Mouse (Mus musculus) gastrocnemius, postnatal 14 days (tissue): ENCODE measurements around the gene Tmem163. TPM values are rescaled to one million over a fixed set of nuclear protein-coding genes. Genes with fewer than 3 reads are reported as not detected.

Experiments
- DNase-seq: peaks from one replicate; pipeline ENCODE4 v3.0.0; 2021; ENCODE audit warnings: mixed read lengths
- intact Hi-C: fragments of 180-260 bp; cut with DNase I; formaldehyde crosslinking; loops from one replicate; pipeline ENCODE4 v1.15.1; 2025; ENCODE audit warnings: low total_unique reads
- total RNA-seq, 2 experiments: library from RNA; stranded (reverse); gene quantifications; 2 replicates each; pipeline ENCODE4 v1.2.3; 2021

Tmem163 gene
- total RNA-seq, 2 experiments from 2014 or later: not detected

DNA sequence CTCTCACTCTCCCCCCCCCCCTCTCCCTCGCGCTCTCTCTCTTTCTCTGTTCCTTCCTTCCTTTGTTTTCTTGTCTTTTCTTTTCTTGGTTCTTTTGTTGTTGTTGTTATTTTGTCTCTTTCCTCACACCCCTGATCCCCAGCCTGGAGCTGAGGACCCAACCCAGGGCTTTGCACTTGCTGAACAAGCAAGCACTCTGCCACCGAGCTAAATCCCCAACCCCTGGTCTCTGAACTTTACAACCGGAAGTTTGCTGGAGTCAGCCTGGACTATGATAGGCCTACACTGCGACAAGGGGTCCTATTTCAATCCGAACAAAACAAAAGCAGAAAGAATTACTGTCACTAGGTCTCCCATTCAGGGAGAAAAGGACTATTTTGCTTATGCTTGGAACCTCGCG, 102.8 kb downstream of the Tmem163 start:
- DNase-seq: no peak
- intact Hi-C loops: no loop called here

GRCm38 (mm10) chr1:127576143-127576542, 103.2 kb downstream of the Tmem163 start:
- no peak for DNase-seq
- intact Hi-C loops: no loop called here

GRCm38 (mm10) chr1:127575692-127576091, 103.7 kb downstream of the Tmem163 start:
- no peak for DNase-seq
- intact Hi-C loops: no loop called here

GRCm38 (mm10) chr1:127573186-127573585, 106.2 kb downstream of the Tmem163 start:
- intact Hi-C loops: no loop called here
- no peak for DNase-seq

DNA sequence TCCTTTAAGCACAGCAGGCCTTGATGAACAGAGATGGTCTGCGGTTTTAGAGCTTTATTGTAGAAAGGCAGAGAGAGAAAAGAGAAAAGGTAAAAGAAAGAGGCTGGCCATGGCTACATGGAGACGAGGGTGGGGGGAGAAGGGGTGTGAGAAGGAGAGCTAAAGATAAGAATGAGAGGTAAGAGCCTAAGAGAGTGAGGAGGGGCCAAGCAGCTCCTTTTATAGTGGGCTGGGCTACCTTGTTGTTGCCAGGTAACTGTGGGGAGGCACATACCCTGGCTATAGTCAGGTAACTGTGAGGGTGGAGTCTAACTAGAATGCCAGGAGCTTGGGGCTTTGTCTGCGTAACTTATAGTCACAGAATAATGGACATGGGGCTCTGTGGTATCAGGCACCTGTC, 110.7 kb downstream of the Tmem163 start:
- intact Hi-C loops: no loop called here
- DNase-seq: no peak

GRCm38 (mm10) chr1:127556486-127556845, 122.9 kb downstream of the Tmem163 start:
- intact Hi-C loops: no loop called here

DNA sequence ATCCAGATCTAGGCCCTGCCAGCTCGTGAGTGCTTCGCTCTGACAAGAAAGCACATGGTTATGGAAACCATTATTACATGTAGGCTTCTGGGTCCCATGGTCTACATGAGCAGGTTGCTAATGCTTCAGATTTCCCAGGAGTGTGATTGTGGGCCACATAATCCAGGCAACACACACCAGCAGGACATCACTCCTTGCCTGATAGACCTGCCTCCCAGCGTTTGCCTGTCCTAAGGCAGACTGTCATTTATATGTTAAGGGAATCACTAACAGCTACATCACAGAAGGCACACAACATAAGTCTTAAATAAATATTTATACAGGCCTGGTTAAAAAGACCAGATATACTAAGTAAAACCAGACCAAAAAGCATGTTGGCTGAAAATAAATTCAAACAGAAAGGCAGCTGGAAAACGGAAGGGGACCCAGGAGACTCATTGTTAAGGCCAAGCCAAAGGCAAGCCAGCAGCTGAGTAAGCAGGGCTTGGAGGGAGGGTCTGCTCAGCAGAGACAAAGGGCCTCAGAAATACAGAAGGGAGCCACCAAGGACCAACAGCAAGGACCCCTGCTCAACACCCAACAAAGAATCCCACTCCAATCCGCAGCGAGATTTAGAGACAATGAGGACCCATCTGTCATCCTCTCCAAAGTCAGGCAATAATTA, 123.4 kb downstream of the Tmem163 start:
- intact Hi-C loops: no loop called here
- no peak for DNase-seq

More at GRCm38 (mm10) chr1:127556486-127556845, 122.9 kb downstream of the Tmem163 start:
- DNase-seq: no peak

DNA sequence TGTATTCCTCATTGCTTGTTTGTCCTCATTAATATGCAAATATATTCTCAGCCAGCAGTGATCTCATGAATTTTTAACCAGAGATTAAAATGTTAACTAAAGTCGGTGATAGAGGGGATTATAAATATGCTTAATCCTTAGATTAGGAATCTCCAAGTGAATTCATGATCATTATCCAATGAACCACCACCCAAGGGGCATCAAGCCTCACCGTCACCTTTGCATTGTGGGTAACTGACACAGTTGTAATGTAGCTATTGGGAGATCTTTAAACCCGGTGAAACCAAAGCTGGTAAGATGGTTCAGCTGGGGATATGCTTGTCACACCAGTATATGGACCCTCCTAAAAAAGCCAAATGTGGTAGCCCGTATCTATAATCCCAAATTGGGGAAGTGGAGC, 131.3 kb downstream of the Tmem163 start:
- DNase-seq: no peak
- intact Hi-C loops: no loop called here

DNA sequence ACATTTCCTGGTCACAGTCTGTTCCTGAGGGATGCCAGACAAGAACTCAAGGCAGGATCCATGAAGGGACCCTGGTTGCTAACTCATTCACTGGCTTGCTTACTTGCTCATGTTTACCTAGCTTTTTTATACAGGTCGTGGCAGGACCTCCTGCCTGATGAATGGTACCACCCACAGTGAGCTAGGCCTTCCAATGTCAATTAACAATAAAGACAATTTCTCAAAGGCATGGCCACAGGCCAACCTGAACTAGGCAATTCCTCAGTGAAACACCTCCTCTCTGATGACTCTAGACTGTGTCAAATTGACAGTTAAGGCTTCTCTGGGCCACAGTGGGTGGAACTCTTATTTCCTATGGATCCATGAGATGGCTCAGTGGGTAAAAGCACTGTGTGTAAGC, 136.6 kb downstream of the Tmem163 start:
- DNase-seq: no peak
- intact Hi-C loops: no loop called here

- no peak for DNase-seq
Measured at GRCm38 (mm10) chr1:127541931-127542330, 137.4 kb downstream of the Tmem163 start.

GRCm38 (mm10) chr1:127541522-127541921, 137.8 kb downstream of the Tmem163 start:
- no peak for DNase-seq
- intact Hi-C loops: no loop called here

More at GRCm38 (mm10) chr1:127541931-127542330, 137.4 kb downstream of the Tmem163 start:
- intact Hi-C loops: no loop called here

DNA sequence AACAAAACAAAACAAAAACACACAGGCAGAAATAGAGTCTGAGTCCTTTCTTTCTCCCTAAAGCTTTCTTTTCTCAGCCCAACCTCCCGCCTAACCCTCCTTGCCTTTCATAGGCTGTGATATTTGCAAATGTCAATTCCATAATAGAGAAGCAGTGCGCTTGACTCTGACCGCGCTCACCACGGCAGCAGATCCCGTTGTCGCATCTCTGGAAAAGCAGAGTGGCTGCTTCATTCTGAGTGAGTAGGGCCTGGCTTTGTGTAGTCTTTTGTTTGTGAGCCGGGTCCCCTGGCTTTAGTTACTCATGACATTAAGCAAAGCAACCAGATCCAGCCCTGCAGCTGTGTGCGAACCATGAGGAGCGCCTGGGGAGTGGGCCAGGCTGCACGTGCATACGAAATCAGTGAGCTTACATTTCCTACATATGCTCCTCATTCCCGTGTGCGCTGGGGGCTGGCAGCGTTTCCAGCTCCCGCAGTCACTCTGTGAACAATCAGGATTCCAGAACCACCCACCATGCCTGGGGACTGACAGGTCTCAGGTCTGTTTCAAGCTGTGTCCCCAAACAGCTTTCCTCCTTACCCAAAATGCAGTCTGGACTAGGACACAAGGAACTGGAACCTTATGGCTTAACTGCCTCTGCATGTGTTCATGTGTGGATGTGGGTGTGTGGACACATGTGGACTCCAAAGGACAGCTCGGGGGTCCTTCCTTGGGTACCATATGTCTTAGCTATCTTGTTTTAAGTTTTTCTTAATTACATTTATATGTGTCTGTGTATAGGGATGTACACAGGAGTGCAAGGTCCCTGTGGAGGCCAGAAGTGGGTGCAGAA, 141.9 kb downstream of the Tmem163 start:
- intact Hi-C loops: no loop called here
- peak; percentile 14 for DNase-seq

DNA sequence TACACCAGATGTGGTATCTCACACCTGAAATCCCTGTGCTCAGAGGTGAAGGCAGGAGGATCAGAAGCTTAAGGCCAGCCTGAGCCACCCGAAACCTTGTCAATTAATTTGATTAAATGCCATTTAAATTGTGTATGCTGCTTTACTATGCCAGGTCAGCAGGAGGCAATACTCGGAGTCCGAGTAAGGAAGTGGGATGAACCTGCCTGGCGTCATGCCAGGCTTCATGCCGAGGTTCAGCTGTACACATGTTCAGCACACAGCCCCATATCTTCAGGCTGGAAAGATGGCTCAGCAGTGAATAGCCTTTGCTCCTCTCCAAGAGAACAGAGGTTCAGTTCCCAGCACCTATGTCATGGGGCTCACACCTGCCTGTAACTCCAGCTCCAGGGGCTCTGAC, 142.9 kb downstream of the Tmem163 start:
- no peak for DNase-seq
- intact Hi-C loops: no loop called here

DNA sequence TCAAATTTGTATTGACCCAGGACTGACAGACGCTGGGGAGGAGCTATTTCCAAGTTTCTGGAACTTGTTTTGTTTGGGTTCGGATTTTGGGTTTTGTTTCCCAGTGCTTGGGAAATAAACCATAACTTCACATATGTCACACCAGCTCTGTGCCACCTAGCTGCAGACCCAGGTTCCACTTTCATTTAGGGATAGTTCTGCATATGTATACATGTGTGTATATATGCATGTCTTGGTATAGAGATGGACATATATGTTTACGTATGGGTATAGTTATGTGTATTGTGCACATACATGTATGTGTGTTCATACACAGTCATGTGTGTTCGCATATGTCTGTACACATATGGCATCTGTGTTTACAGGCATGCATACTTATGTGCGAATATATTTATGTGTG, 147.6 kb downstream of the Tmem163 start:
- no peak for DNase-seq
- intact Hi-C loops: no loop called here

DNA sequence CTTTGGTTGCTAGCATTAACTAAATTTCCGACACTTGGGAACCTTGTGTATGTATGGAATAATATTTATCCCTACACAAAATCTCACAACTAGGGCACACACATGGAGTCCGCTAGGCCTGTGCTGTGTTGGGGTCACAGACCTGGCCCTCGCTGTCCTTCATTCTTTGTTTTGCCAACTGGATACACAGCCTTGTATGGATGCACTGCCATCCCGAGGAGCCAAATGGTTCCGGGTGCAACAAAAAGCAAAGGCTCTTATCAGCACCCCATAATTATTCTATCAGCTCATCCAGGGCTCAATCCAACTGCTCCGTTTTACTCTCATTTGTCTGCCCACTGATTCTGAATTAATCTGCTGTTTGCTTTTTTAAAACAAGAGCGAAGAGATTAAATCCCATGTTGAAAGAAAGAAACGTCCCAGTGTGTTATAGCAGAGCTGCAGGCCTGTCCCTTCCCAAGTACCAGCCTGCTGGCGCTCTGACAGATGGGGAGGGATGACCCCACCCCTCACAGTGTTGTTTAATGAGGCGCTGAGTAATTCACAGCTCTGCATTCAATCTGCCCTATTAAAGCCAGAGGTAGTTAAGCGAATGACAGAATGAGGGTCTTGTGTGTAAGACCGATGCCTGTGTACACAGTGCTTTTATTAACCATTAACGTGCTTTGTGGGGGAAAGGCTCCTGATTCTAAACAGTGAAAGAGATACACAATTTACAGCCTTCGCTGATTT, 148.3 kb downstream of the Tmem163 start:
- DNase-seq: no peak
- intact Hi-C loops: no loop called here

DNA sequence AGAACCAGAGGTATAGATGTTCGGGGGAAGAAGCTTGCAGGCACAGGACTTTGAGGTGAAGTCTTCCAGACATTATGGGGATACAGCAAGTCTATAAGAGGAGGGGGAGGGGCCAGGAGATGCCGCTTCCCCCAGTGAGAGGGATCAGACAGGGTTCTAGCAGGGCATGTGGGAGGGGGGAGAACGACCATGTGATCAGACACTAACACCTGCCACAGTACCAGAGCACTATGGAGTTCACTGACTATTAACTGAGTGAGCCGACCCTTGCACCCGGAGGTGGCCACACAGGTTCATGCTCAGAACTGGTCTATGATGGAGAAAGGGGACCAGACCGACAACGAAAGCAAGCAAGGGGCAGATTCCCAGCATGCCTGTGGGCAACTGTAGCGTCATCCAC, 156.0 kb downstream of the Tmem163 start:
- intact Hi-C loops: no loop called here
- DNase-seq: no peak

GRCm38 (mm10) chr1:127514888-127515287, 164.5 kb downstream of the Tmem163 start:
- intact Hi-C loops: no loop called here
- DNase-seq: no peak

DNA sequence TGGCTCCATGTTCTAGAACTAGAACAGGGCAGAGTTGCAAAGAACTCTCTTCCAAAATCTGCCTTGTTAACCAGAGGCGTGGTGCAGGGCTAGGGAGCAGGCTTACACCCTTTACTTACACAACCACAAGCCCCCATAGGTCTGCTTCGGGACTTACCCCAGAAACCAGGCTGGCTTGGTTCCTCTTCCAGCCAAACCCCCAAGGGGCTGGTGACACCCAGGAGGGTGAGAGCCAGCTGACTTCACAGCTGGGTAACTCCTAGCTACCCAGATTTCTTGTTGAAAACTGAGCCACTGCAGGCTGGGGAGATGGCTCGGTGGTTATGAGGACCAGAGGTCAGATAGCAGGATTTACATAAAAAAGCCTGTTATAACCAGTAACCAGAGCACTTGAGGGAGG, 164.9 kb downstream of the Tmem163 start:
- intact Hi-C loops: no loop called here

DNA sequence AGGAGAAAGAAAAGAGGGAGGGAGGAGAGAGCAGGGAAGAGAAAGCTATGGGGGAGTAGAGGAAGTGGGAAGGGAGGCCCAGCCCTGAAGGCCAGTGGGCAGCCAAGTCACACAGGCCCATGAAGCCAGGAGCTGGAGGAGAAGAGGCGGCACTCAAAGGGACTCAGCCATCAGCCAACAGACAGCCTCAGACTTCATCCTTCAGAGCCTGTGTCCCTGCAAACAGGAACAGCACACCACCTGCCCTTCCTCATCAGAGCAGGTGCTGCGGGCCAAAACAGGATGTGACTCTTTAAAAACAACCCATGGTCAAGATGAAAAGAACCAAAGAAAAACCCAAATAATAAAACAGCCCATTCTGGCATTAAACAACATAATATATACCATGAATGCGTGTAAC, 165.7 kb downstream of the Tmem163 start:
- no peak for DNase-seq
- intact Hi-C loops: no loop called here

More for the DNA sequence above, 164.9 kb downstream of the Tmem163 start:
- no peak for DNase-seq

DNA sequence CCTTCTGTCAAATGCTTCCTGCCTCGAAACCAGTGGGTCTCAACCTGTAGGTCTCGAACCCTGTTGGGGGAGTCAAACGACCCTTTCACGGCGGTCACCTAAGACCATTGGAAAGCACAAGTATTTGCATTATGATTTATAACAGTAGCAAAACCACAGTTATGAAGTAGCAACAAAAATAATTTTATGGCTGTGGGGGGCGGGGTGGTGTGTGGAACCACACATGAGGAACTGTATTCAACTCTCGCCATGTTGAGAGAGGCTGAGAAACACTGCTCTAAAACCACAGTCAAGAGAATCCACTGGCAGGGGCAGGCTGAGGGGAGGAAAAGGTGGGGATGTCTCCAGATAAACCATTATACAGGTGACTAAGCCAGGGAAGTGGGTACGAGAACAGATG, 166.2 kb downstream of the Tmem163 start:
- intact Hi-C loops: no loop called here
- no peak for DNase-seq
